Mouse (Mus musculus) stomach, postnatal 0 days (tissue): ENCODE measurements around the gene Dctn1. TPM values are rescaled to one million over a fixed set of nuclear protein-coding genes. Genes with fewer than 3 reads are reported as not detected.

ENCODE experiments used
- ATAC-seq: fragments of 200-750 bp; cut with Nextera tagmentation; 2 replicates; pipeline ENCODE4 v1.8.0; 2017; ENCODE audit not compliant: low FRiP score, low TSS enrichment
- DNase-seq: peaks from one replicate; pipeline ENCODE4 v3.0.0-alpha.2; 2016; ENCODE audit warnings: low spot score
- H3K27ac ChIP-seq: fragments of 300-500 bp; sonication (generic); replicated peaks from 2 replicates; pipeline ENCODE4 v1.5.1; 2014; ENCODE audit warnings: mild to moderate bottlenecking, control low read depth
- H3K27me3 ChIP-seq: fragments of 300-500 bp; sonication (generic); 2 replicates; pipeline ENCODE4 v1.6.1; 2014; ENCODE audit warnings: low read length; ENCODE audit not compliant: control insufficient read depth, insufficient read depth
- H3K36me3 ChIP-seq: fragments of 300-500 bp; sonication (generic); 2 replicates; pipeline ENCODE4 v1.6.1; 2014; ENCODE audit warnings: low read length, mixed read lengths; ENCODE audit not compliant: control insufficient read depth, insufficient read depth
- H3K4me1 ChIP-seq: fragments of 300-500 bp; sonication (generic); replicated peaks from 2 replicates; pipeline ENCODE4 v1.6.1; 2014; ENCODE audit warnings: antibody characterized with exemption; ENCODE audit not compliant: control insufficient read depth, insufficient read depth
- H3K4me2 ChIP-seq: fragments of 300-500 bp; sonication (generic); replicated peaks from 2 replicates; pipeline ENCODE4 v1.6.1; 2014; ENCODE audit warnings: low read depth, mild to moderate bottlenecking, control low read depth, moderate library complexity
- H3K4me3 ChIP-seq: fragments of 300-500 bp; sonication (generic); 2 replicates; pipeline ENCODE4 v1.5.1; 2014; ENCODE audit warnings: low read depth, low read length, control low read depth
- H3K9ac ChIP-seq: fragments of 300-500 bp; sonication (generic); 2 replicates; pipeline ENCODE4 v1.6.1; 2014; ENCODE audit warnings: mild to moderate bottlenecking, low read length, control low read depth, mixed read lengths
- H3K9me3 ChIP-seq: fragments of 300-500 bp; sonication (generic); 2 replicates; pipeline ENCODE4 v1.6.1; 2016; ENCODE audit warnings: low read length; ENCODE audit not compliant: control insufficient read depth
- CTCF ChIP-seq: IDR thresholded peaks from 2 replicates; pipeline ENCODE4 v1.5.1; 2016; ENCODE audit warnings: antibody characterized with exemption, low read depth, mild to moderate bottlenecking, moderate library complexity
- EP300 ChIP-seq: optimal IDR thresholded peaks from 2 replicates; pipeline ENCODE3; 2016; ENCODE audit warnings: antibody characterized with exemption
- WGBS: fragments of 180-500 bp; shearing (Covaris S2); extraction: QIAGEN DNeasy Blood & Tissue Kit; methylation state at CpG from one replicate; pipeline ENCODE4 v1.1.7; 2014; 5-methylcytosine and 5-hydroxymethylcytosine counted together
- polyA plus RNA-seq: library from polyadenylated mRNA; unstranded; fragments of >200 nt; fragmentation: Nextera tagmentation; extraction: Ambion mirVana; gene quantifications from 2 replicates; pipeline ENCODE4 v1.2.1, GENCODE M21; 2015

Gene Dctn1
- polyA plus RNA-seq, 1 experiment from 2014 or later, result 43.5 TPM

DNA sequence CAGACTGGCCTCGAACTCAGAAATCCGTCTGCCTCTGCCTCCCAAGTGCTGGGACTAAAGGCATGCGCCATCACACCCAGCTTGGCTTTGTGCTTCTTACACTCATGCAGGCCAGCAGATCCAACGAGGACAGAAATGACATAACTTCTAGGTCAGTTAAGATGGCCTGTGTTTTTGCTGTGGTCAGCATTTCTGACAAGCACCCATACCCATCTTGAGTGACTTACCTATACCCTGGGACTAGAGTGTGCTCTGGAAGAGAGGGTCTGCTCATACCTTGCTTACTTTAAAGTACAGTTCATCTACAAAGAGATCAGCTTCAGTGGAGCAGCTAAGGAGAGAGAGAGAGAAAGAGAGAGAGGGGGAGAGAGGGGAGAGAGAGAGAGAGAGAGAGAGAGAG lies 67.6 kb downstream of the Dctn1 start:
- ATAC-seq, result no peak
- no peak for TF ChIP-seq CTCF
- TF ChIP-seq EP300, result no peak

DNA sequence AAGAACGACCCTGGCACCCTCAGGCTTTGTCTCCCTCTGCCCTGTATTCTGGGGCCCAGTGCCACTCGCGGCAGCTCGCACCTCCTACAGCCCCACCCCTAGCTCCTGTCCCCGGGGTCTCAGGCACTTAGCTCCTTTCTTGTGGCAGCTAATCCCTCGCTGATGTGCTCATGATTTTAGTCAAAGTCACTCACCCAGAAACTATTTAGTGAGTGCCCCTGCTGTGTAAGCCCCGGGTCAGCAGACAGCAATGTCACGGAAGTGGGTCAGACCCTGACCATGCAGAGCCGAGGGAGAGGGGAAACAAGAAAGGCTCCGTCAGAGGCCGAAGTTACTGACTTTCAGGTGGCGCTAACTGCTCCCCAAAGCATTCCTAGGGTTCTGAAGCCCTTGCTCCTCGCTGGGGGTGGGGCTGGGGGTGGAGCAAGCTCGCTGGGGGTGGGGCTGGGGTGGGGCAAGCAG lies 68.6 kb downstream of the Dctn1 start:
- DNase-seq, result peak; percentile 59
- peak; percentile 51 for ATAC-seq
- TF ChIP-seq EP300 (no peak), CTCF (no peak)
- Histone ChIP-seq H3K4me1 (no peaks in the 10 kb centered on the region), H3K36me3 (no peaks in the 10 kb centered on the region), H3K27me3 (no peaks in the 10 kb centered on the region), H3K4me3 (peak overlapping the region; percentile 12; the same call in 1 of the 2 replicates), H3K4me2 (peak overlapping the region; percentile 43), H3K27ac (no peak overlapping the region), H3K9ac (no peak overlapping the region), H3K9me3 (no peaks in the 10 kb centered on the region)
- WGBS, result 7% methylated on average over 14 of the region's 14 CpGs

More for the DNA sequence above, 67.6 kb downstream of the Dctn1 start:
- Histone ChIP-seq H3K4me1 (no peaks in the 10 kb centered on the region), H3K4me3 (no peak overlapping the region), H3K9ac (no peak overlapping the region), H3K27me3 (no peaks in the 10 kb centered on the region), H3K27ac (no peak overlapping the region), H3K4me2 (no peak overlapping the region), H3K9me3 (no peaks in the 10 kb centered on the region), H3K36me3 (no peaks in the 10 kb centered on the region)
- no peak for DNase-seq
- WGBS, result 90% methylated on average over 4 of the region's 4 CpGs

DNA sequence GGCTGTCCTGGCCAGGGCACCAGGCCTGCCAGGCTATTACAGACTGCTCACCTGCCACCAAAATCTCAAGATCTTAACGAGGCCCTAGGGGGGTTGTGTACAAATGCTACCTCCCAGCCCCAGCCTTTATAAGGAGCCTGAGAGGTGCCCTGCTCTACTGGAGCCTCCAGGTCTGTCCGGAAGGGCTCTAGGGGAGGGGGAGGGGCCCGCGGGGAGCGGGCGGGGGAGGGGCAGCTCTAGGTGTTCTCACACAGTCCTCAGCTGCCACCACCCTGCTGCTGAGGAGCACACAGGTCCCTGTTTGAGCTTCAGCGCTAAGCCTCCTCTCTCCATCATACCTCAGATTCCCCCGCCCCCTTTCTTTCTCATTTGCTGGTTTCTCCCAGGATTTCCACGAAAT lies 71.4 kb downstream of the Dctn1 start:
- H3K4me1 ChIP-seq, result no peaks in the 10 kb centered on the region
- 4% methylated on average over 6 of the region's 9 CpGs for WGBS
- no peak overlapping the region for H3K4me3 ChIP-seq
- H3K27me3 ChIP-seq, result no peaks in the 10 kb centered on the region
- no peak overlapping the region for H3K9ac ChIP-seq
- no peak for ATAC-seq
- no peak overlapping the region for H3K27ac ChIP-seq
- H3K9me3 ChIP-seq, result no peaks in the 10 kb centered on the region
- H3K36me3 ChIP-seq, result no peaks in the 10 kb centered on the region
- DNase-seq, result peak; percentile 50
- TF ChIP-seq EP300 (no peak), CTCF (no peak)
- peak overlapping the region; percentile 11; the same call in 1 of the 2 replicates for H3K4me2 ChIP-seq

DNA sequence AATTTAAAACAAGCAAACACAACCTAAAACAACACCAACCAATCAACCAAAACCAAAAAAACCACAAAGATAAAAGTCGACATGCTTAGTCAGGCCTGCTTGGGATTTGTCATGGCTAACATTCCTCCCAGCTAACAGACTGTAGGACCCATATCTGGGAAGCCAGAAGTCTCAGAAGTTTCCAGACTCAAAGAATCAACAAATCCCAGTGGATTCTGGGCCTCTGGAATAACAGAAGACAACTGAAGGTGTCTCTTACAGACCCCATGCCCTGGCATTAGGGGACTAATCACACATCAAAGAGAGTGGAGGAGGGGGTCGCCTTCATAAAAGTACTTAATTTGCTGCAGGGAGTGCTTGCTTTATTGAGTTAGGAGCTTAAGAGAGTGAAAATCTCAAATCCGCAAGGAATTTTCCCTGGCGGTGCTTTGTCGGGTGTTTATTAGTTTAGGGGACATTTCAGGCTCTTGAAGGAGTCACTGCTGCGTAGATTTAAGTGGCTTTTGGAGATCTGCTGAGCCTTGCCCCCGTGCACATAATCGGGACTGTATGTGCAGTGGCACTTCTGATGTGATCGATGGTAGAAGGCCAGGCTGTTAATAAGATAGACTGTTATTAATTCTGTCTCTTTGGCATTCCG lies 78.8 kb downstream of the Dctn1 start:
- no peaks in the 10 kb centered on the region for H3K4me1 ChIP-seq
- H3K27me3 ChIP-seq, result no peaks in the 10 kb centered on the region
- H3K4me2 ChIP-seq, result no peak overlapping the region
- no peak for ATAC-seq
- no peaks in the 10 kb centered on the region for H3K9me3 ChIP-seq
- TF ChIP-seq EP300 (no peak), CTCF (no peak)
- no peak overlapping the region for H3K4me3 ChIP-seq
- no peak overlapping the region for H3K9ac ChIP-seq
- no peak overlapping the region for H3K27ac ChIP-seq
- DNase-seq, result no peak
- WGBS, result 52% methylated on average over 10 of the region's 10 CpGs
- H3K36me3 ChIP-seq, result no peaks in the 10 kb centered on the region

DNA sequence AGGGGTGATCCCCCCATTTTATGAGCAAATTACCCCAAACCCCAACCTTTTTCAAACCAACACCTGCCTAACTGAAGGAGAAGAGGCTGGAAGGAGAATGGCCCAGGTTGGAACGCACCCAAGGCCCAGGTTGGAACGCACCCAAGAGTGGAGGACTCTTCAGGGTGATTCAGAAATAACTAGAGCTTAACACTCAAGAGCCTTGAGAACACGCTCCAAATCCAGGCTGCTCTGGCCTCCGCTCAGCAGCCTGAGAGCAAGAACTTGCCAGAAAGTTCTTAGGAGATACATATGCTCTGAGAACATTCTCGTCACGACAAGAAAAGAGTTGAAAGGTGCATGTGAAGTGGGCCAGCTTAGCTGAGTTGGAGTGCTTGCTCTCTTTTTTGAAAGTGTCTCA lies 79.4 kb downstream of the Dctn1 start:
- H3K9ac ChIP-seq, result no peak overlapping the region
- ATAC-seq, result no peak; the same call in 1 of the 2 replicates
- H3K36me3 ChIP-seq, result no peaks in the 10 kb centered on the region
- H3K4me2 ChIP-seq, result no peak overlapping the region
- H3K27me3 ChIP-seq, result no peaks in the 10 kb centered on the region
- DNase-seq, result peak; percentile 32
- TF ChIP-seq EP300 (no peak), CTCF (no peak)
- no peaks in the 10 kb centered on the region for H3K4me1 ChIP-seq
- no peak overlapping the region for H3K4me3 ChIP-seq
- WGBS, result 33% methylated on average over 6 of the region's 6 CpGs
- H3K9me3 ChIP-seq, result no peaks in the 10 kb centered on the region
- no peak overlapping the region; the same call in 1 of the 2 replicates for H3K27ac ChIP-seq

DNA sequence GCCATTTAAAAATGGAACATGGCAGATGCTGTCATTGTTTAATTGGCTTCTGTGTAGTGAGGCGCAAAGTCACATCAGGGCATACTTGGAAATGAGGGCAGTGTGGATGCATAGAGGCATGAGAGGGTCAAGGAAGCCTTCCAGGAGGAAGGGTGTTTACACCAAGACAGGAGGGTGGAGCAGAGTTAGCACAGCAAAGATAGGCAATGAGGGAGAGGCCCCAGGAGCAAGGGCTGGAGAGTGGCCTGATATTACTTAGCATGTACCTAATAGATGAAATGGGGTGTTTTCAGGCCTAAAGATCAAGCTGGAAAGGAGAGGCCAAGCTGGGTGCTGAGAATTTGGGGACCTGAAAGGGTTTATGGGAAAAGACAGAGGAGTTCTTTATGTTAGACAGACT lies 80.3 kb downstream of the Dctn1 start:
- 89% methylated on average over 1 of the region's 1 CpGs for WGBS
- DNase-seq, result no peak

More for the DNA sequence above, 80.3 kb downstream of the Dctn1 start:
- ATAC-seq, result no peak
- no peak overlapping the region for H3K4me3 ChIP-seq
- TF ChIP-seq EP300 (no peak), CTCF (no peak)
- H3K9me3 ChIP-seq, result no peaks in the 10 kb centered on the region
- H3K36me3 ChIP-seq, result no peaks in the 10 kb centered on the region
- no peak overlapping the region for H3K4me2 ChIP-seq
- no peak overlapping the region for H3K27ac ChIP-seq
- H3K27me3 ChIP-seq, result no peaks in the 10 kb centered on the region
- H3K9ac ChIP-seq, result no peak overlapping the region
- H3K4me1 ChIP-seq, result no peaks in the 10 kb centered on the region
